Mouse (Mus musculus): Measurements from ENCODE around the gene Cep68. TPM values are rescaled to one million over a fixed set of nuclear protein-coding genes. Genes with fewer than 3 reads are reported as not detected.

Cep68 gene
- polyA plus RNA-seq, 1 experiment from 2014 or later = 34.1 TPM

- no peaks in the 10 kb centered on the region for H3K27me3 ChIP-seq (ENCODE audit: insufficient read depth, poor library complexity, severe bottlenecking)
- no peaks in the 10 kb centered on the region for H3K9me3 ChIP-seq
- no peak for DNase-seq (ENCODE audit: low spot score)
- WGBS = under 1% methylated on average over 39 of the region's 39 CpGs
- H3K36me3 ChIP-seq = peaks cover 10% of the 10 kb centered on the region
- peak overlapping the region; percentile 91 for H3K4me3 ChIP-seq
- peaks cover 50% of the 10 kb centered on the region for H3K4me1 ChIP-seq (replicated peaks)
- H3K27ac ChIP-seq = peak overlapping the region; percentile 98
Observed at GRCm38 (mm10) chr11:20248840-20249239, 389 bp downstream of the Cep68 start.

GRCm38 (mm10) chr11:20248277-20248676 is 952 bp downstream of the Cep68 start:
- H3K4me3 ChIP-seq = peak overlapping the region; percentile 91
- DNase-seq (ENCODE audit: low spot score) = no peak
- 16% methylated on average over 4 of the region's 4 CpGs for WGBS
- peaks cover 53% of the 10 kb centered on the region for H3K4me1 ChIP-seq (replicated peaks)
- H3K27me3 ChIP-seq (ENCODE audit: insufficient read depth, poor library complexity, severe bottlenecking) = no peaks in the 10 kb centered on the region
- H3K27ac ChIP-seq = peak overlapping the region; percentile 98
- no peaks in the 10 kb centered on the region for H3K9me3 ChIP-seq
- peaks cover 11% of the 10 kb centered on the region for H3K36me3 ChIP-seq

GRCm38 (mm10) chr11:20247146-20247855 is 1.9 kb downstream of the Cep68 start:
- DNase-seq (ENCODE audit: low spot score) = no peak
- H3K9me3 ChIP-seq = no peaks in the 10 kb centered on the region
- H3K27ac ChIP-seq = 0 out of 2 replicates have a peak overlapping the region, but pooled peaks have one; percentile 16
- peak overlapping the region; percentile 91 for H3K4me3 ChIP-seq
- peaks cover 60% of the 10 kb centered on the region for H3K4me1 ChIP-seq (replicated peaks)
- no peaks in the 10 kb centered on the region for H3K27me3 ChIP-seq (ENCODE audit: insufficient read depth, poor library complexity, severe bottlenecking)
- H3K36me3 ChIP-seq = peaks cover 20% of the 10 kb centered on the region
- 75% methylated on average over 8 of the region's 8 CpGs for WGBS

- no peak overlapping the region for H3K4me3 ChIP-seq
- no peak overlapping the region for H3K27ac ChIP-seq
- H3K4me1 ChIP-seq (replicated peaks) = peaks cover 60% of the 10 kb centered on the region
- no peaks in the 10 kb centered on the region for H3K9me3 ChIP-seq
- WGBS = 70% methylated on average over 1 of the region's 1 CpGs
- peaks cover 25% of the 10 kb centered on the region for H3K36me3 ChIP-seq
- DNase-seq (ENCODE audit: low spot score) = no peak
- H3K27me3 ChIP-seq (ENCODE audit: insufficient read depth, poor library complexity, severe bottlenecking) = no peaks in the 10 kb centered on the region
Observed at GRCm38 (mm10) chr11:20246616-20247015, 2.6 kb downstream of the Cep68 start.

- 92% methylated on average over 6 of the region's 6 CpGs for WGBS
- no peak overlapping the region for H3K27ac ChIP-seq
- no peaks in the 10 kb centered on the region for H3K9me3 ChIP-seq
- DNase-seq (ENCODE audit: low spot score) = no peak
- H3K4me1 ChIP-seq (replicated peaks) = peaks cover 56% of the 10 kb centered on the region
- H3K27me3 ChIP-seq (ENCODE audit: insufficient read depth, poor library complexity, severe bottlenecking) = no peaks in the 10 kb centered on the region
- H3K4me3 ChIP-seq = no peak overlapping the region
- H3K36me3 ChIP-seq = peaks cover 38% of the 10 kb centered on the region
Observed at GRCm38 (mm10) chr11:20245316-20245715, 3.9 kb downstream of the Cep68 start.

- Histone ChIP-seq H3K4me1 (replicated peaks) (peaks cover 49% of the 10 kb centered on the region), H3K27me3 (ENCODE audit: insufficient read depth, poor library complexity, severe bottlenecking) (no peaks in the 10 kb centered on the region), H3K27ac (no peak overlapping the region), H3K36me3 (peaks cover 45% of the 10 kb centered on the region), H3K9me3 (no peaks in the 10 kb centered on the region), H3K4me3 (no peak overlapping the region)
- 82% methylated on average over 16 of the region's 16 CpGs for WGBS
- DNase-seq (ENCODE audit: low spot score) = no peak
Observed at GRCm38 (mm10) chr11:20244336-20245290, 4.6 kb downstream of the Cep68 start.

GRCm38 (mm10) chr11:20243214-20243913 is 5.9 kb downstream of the Cep68 start:
- no peak overlapping the region for H3K27ac ChIP-seq
- H3K9me3 ChIP-seq = no peaks in the 10 kb centered on the region
- peaks cover 57% of the 10 kb centered on the region for H3K36me3 ChIP-seq
- no peak overlapping the region for H3K4me3 ChIP-seq
- WGBS = 53% methylated on average over 9 of the region's 9 CpGs
- H3K27me3 ChIP-seq (ENCODE audit: insufficient read depth, poor library complexity, severe bottlenecking) = no peaks in the 10 kb centered on the region
- DNase-seq (ENCODE audit: low spot score) = no peak
- peaks cover 46% of the 10 kb centered on the region for H3K4me1 ChIP-seq (replicated peaks)

- Histone ChIP-seq H3K27me3 (ENCODE audit: insufficient read depth, poor library complexity, severe bottlenecking) (no peaks in the 10 kb centered on the region), H3K9me3 (no peaks in the 10 kb centered on the region), H3K27ac (no peak overlapping the region), H3K4me1 (replicated peaks) (peaks cover 37% of the 10 kb centered on the region), H3K36me3 (peaks cover 64% of the 10 kb centered on the region), H3K4me3 (no peak overlapping the region)
- DNase-seq (ENCODE audit: low spot score) = no peak
- WGBS = 86% methylated on average over 6 of the region's 6 CpGs
Observed at GRCm38 (mm10) chr11:20242366-20243056, 6.7 kb downstream of the Cep68 start.

- H3K4me1 ChIP-seq (replicated peaks) = peaks cover 25% of the 10 kb centered on the region
- H3K27me3 ChIP-seq (ENCODE audit: insufficient read depth, poor library complexity, severe bottlenecking) = no peaks in the 10 kb centered on the region
- no peak overlapping the region for H3K4me3 ChIP-seq
- H3K9me3 ChIP-seq = no peaks in the 10 kb centered on the region
- H3K36me3 ChIP-seq = peaks cover 76% of the 10 kb centered on the region
- 96% methylated on average over 7 of the region's 7 CpGs for WGBS
- H3K27ac ChIP-seq = no peak overlapping the region
- DNase-seq (ENCODE audit: low spot score) = no peak
Observed at GRCm38 (mm10) chr11:20241311-20241710, 7.9 kb downstream of the Cep68 start.

- Histone ChIP-seq H3K27ac (no peak overlapping the region), H3K27me3 (ENCODE audit: insufficient read depth, poor library complexity, severe bottlenecking) (no peaks in the 10 kb centered on the region), H3K4me1 (replicated peaks) (peaks cover 17% of the 10 kb centered on the region), H3K36me3 (peaks cover 86% of the 10 kb centered on the region), H3K4me3 (no peak overlapping the region), H3K9me3 (no peaks in the 10 kb centered on the region)
- DNase-seq (ENCODE audit: low spot score) = no peak
- 89% methylated on average over 5 of the region's 5 CpGs for WGBS
Observed at GRCm38 (mm10) chr11:20240331-20240730, 8.9 kb downstream of the Cep68 start.

GRCm38 (mm10) chr11:20239279-20239861 is 9.9 kb downstream of the Cep68 start:
- Histone ChIP-seq H3K36me3 (peaks cover 89% of the 10 kb centered on the region), H3K27me3 (ENCODE audit: insufficient read depth, poor library complexity, severe bottlenecking) (no peaks in the 10 kb centered on the region), H3K9me3 (no peaks in the 10 kb centered on the region), H3K27ac (no peak overlapping the region), H3K4me1 (replicated peaks) (peaks cover 12% of the 10 kb centered on the region), H3K4me3 (no peak overlapping the region)
- DNase-seq (ENCODE audit: low spot score) = no peak
- 88% methylated on average over 9 of the region's 9 CpGs for whole genome bisulfite sequencing

GRCm38 (mm10) chr11:20237976-20238375 is 11.3 kb downstream of the Cep68 start:
- Histone ChIP-seq H3K27ac (no peak overlapping the region), H3K4me1 (replicated peaks) (peaks cover 4% of the 10 kb centered on the region), H3K4me3 (no peak overlapping the region), H3K36me3 (peaks cover 96% of the 10 kb centered on the region), H3K27me3 (ENCODE audit: insufficient read depth, poor library complexity, severe bottlenecking) (no peaks in the 10 kb centered on the region), H3K9me3 (no peaks in the 10 kb centered on the region)
- 94% methylated on average over 3 of the region's 3 CpGs for WGBS
- no peak for DNase-seq (ENCODE audit: low spot score)
